Mouse (Mus musculus): ENCODE measurements around the gene Erap1. TPM values are rescaled to one million over a fixed set of nuclear protein-coding genes. Genes with fewer than 3 reads are reported as not detected.
"Not testable (repeated sequence)": the region's sequence is repeated elsewhere in the genome, so short reads cannot be mapped to it uniquely, and the experiment has no call there.

Erap1 gene
- total RNA-seq (2021): 10 to 100 TPM; 22.5 to 24.9 TPM
- long read RNA-seq, experiment 1, full-length matches to known transcripts: 4 of 4 reads
- long read RNA-seq, experiment 1, partial matches to known transcripts: 0 of 4 reads
- long read RNA-seq, experiment 1, other reads (novel, unspliced or antisense): 0 of 4 reads
- long read RNA-seq, experiment 2, full-length matches to known transcripts: 12 of 16 reads
- long read RNA-seq, experiment 2, partial matches to known transcripts: 2 of 16 reads
- long read RNA-seq, experiment 2, other reads (novel, unspliced or antisense): 2 of 16 reads

- intact Hi-C loops (cut with DNase I; ENCODE audit: low total_unique reads): loop anchor here (5.0 kb wide), 1 partner anchor 213 kb away; no protein-coding TSS in a partner anchor
- no peak for DNase-seq
Measured at GRCm38 (mm10) chr13:74638793-74639711, at the start of gene Erap1. TSS of gene Erap1 (plus strand) at chr13:74639568.

GRCm38 (mm10) chr13:74591401-74591821 is 48.0 kb upstream of the Erap1 start:
- DNase-seq; intact Hi-C loops (cut with DNase I; ENCODE audit: low total_unique reads): not testable (repeated sequence)

GRCm38 (mm10) chr13:74591828-74592227 is 47.5 kb upstream of the Erap1 start:
- DNase-seq; intact Hi-C loops (cut with DNase I; ENCODE audit: low total_unique reads): not testable (repeated sequence)

- DNase-seq; intact Hi-C loops (cut with DNase I; ENCODE audit: low total_unique reads): not testable (repeated sequence)
Measured at GRCm38 (mm10) chr13:74597022-74597421, 42.3 kb upstream of the Erap1 start.

GRCm38 (mm10) chr13:74601776-74602175 is 37.6 kb upstream of the Erap1 start:
- intact Hi-C loops (cut with DNase I; ENCODE audit: low total_unique reads); DNase-seq: not testable (repeated sequence)

GRCm38 (mm10) chr13:74617163-74618019 is 22.0 kb upstream of the Erap1 start:
- peak; percentile 81 for DNase-seq
- intact Hi-C loops (cut with DNase I; ENCODE audit: low total_unique reads): not testable (repeated sequence)

- DNase-seq: no peak
- intact Hi-C loops (cut with DNase I; ENCODE audit: low total_unique reads): no loop called here
Measured at GRCm38 (mm10) chr13:74632327-74632726, 7.0 kb upstream of the Erap1 start.

GRCm38 (mm10) chr13:74632857-74633256 is 6.5 kb upstream of the Erap1 start:
- intact Hi-C loops (cut with DNase I; ENCODE audit: low total_unique reads): no loop called here
- no peak for DNase-seq

GRCm38 (mm10) chr13:74639712-74640522 is 549 bp downstream of the Erap1 start:
- intact Hi-C loops (cut with DNase I; ENCODE audit: low total_unique reads): loop anchor here (5.0 kb wide), 1 partner anchor 212 kb away; no protein-coding TSS in a partner anchor
- peak; percentile 89 for DNase-seq

- intact Hi-C loops (cut with DNase I; ENCODE audit: low total_unique reads); DNase-seq: not testable (repeated sequence)
Measured at GRCm38 (mm10) chr13:74640523-74640920, 1.2 kb downstream of the Erap1 start.

GRCm38 (mm10) chr13:74695497-74696193 is 56.3 kb downstream of the Erap1 start:
- no peak for DNase-seq
- intact Hi-C loops (cut with DNase I; ENCODE audit: low total_unique reads): no loop called here

GRCm38 (mm10) chr13:74696225-74696624 is 56.9 kb downstream of the Erap1 start:
- intact Hi-C loops (cut with DNase I; ENCODE audit: low total_unique reads): no loop called here
- no peak for DNase-seq

GRCm38 (mm10) chr13:74719002-74719401 is 79.6 kb downstream of the Erap1 start:
- no peak for DNase-seq
- intact Hi-C loops (cut with DNase I; ENCODE audit: low total_unique reads): no loop called here

- DNase-seq: no peak
- intact Hi-C loops (cut with DNase I; ENCODE audit: low total_unique reads): no loop called here
Measured at GRCm38 (mm10) chr13:74733726-74734125, 94.4 kb downstream of the Erap1 start.

- no peak for DNase-seq
- intact Hi-C loops (cut with DNase I; ENCODE audit: low total_unique reads): no loop called here
Measured at GRCm38 (mm10) chr13:74735834-74736233, 96.5 kb downstream of the Erap1 start.

- no peak for DNase-seq
- intact Hi-C loops (cut with DNase I; ENCODE audit: low total_unique reads): no loop called here
Measured at GRCm38 (mm10) chr13:74736396-74736795, 97.0 kb downstream of the Erap1 start.
